Mouse (Mus musculus): ENCODE data around the gene Aspg. TPM values are rescaled to one million over a fixed set of nuclear protein-coding genes. Genes with fewer than 3 reads are reported as not detected.

Gene Aspg
- total and polyA plus RNA-seq, 2 experiments, result 162 to 612 TPM

DNA sequence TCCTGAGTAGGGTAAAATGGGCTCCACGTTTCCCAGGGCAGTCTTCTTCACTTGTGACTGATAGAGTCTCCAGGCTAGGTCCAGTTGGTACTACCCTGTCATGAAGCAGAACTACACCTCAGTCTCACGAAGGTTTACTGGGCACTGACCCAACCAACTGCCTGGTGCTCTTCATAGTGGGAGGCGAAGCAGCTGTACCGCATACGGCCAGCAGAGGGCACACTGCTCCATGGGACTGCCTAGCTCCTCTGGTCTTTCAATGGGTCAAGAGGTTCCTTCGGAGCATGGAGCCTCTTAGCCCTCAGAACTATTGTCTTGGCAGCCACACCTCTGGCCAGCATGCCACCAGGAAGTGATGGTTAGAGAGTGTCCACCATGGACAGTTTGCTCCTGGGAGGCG is 7.2 kb downstream of the Aspg start:
- H3K79me2 ChIP-seq (ENCODE audit: control insufficient read depth, insufficient read depth, low read length), result peaks cover 4% of the 10 kb centered on the region; the same call in 1 of the 2 replicates
- H3K27me3 ChIP-seq (ENCODE audit: control insufficient read depth, insufficient read depth, low read length), result no peaks in the 10 kb centered on the region
- TF ChIP-seq POLR2A (IDR thresholded peaks at IDR 0.05; ENCODE audit: extremely low read depth, insufficient read depth, low read length), result no peak
- TF ChIP-seq CTCF (IDR thresholded peaks at IDR 0.05; ENCODE audit: low read depth, low read length), result peak; percentile 100
- H3K9ac ChIP-seq (ENCODE audit: low read depth, low read length), result no peak overlapping the region
- no peak overlapping the region for H3K4me3 ChIP-seq (ENCODE audit: insufficient read depth, low read depth, low read length)
- DNase-seq (ENCODE audit: extremely low read depth, low read depth, low spot score), result peak; percentile 70
- 15% methylated on average over 7 of the region's 7 CpGs for WGBS
- no peak overlapping the region for H3K27ac ChIP-seq (replicated peaks; ENCODE audit: insufficient read depth, low read depth, low read length)
- peaks cover 33% of the 10 kb centered on the region for H3K4me1 ChIP-seq (ENCODE audit: control insufficient read depth, insufficient read depth, low read length)
- H3K36me3 ChIP-seq (ENCODE audit: control insufficient read depth, insufficient read depth, low read length), result peaks cover 5% of the 10 kb centered on the region; the same call in 1 of the 2 replicates

DNA sequence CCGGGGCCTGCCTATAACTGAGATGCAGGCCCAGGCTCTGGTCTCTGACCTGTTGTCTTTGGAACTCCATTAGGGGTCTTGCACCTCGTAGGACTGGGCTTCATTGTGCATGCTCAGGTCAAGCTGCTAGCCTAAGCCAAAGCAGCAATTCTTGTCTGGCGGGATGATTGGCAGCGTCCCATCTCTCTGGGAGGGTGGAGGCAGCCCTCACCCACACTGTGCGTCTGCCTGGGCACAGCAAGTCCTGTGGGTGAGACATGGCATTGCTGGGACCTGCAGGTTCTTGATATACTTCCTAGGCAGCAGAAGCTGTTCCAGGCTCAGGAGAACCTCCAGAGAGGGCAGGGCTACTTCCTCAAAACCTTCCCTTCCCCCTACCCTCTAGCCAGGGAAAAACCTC is 10.5 kb downstream of the Aspg start:
- H3K9ac ChIP-seq (ENCODE audit: low read depth, low read length), result no peak overlapping the region
- H3K27me3 ChIP-seq (ENCODE audit: control insufficient read depth, insufficient read depth, low read length), result no peaks in the 10 kb centered on the region
- TF ChIP-seq CTCF (IDR thresholded peaks at IDR 0.05; ENCODE audit: low read depth, low read length), result no peak
- TF ChIP-seq POLR2A (IDR thresholded peaks at IDR 0.05; ENCODE audit: extremely low read depth, insufficient read depth, low read length), result no peak
- H3K4me3 ChIP-seq (ENCODE audit: insufficient read depth, low read depth, low read length), result no peak overlapping the region
- no peak overlapping the region for H3K27ac ChIP-seq (replicated peaks; ENCODE audit: insufficient read depth, low read depth, low read length)
- peaks cover 11% of the 10 kb centered on the region; the same call in 1 of the 2 replicates for H3K4me1 ChIP-seq (ENCODE audit: control insufficient read depth, insufficient read depth, low read length)
- DNase-seq (ENCODE audit: extremely low read depth, low read depth, low spot score), result no peak
- peaks cover 15% of the 10 kb centered on the region; the same call in 1 of the 2 replicates for H3K36me3 ChIP-seq (ENCODE audit: control insufficient read depth, insufficient read depth, low read length)
- 74% methylated on average over 5 of the region's 5 CpGs for WGBS
- peaks cover 3% of the 10 kb centered on the region; the same call in 1 of the 2 replicates for H3K79me2 ChIP-seq (ENCODE audit: control insufficient read depth, insufficient read depth, low read length)

DNA sequence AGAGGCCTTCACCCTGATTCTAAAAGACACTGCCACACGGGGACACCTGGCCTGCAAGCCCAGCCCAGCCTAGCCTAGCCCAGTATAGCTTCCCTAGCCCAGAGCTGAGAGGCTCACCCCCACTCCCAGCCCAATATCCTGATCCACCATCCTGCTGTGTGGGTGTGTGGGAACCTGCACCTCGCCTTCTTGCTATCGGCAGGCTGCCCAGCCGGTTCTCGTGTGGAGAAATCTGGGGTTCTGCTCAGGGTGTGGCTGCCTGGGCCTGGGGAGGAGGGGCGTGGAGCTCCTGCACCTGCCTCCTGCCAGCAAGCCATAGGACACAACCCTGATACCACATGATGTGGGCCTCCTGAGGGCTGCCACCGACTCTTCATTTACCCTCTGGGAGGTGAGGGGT is 11.2 kb downstream of the Aspg start:
- Histone ChIP-seq H3K79me2 (ENCODE audit: control insufficient read depth, insufficient read depth, low read length) (no peaks in the 10 kb centered on the region), H3K4me3 (ENCODE audit: insufficient read depth, low read depth, low read length) (no peak overlapping the region), H3K9ac (ENCODE audit: low read depth, low read length) (no peak overlapping the region), H3K27me3 (ENCODE audit: control insufficient read depth, insufficient read depth, low read length) (no peaks in the 10 kb centered on the region), H3K36me3 (ENCODE audit: control insufficient read depth, insufficient read depth, low read length) (peaks cover 17% of the 10 kb centered on the region; the same call in 1 of the 2 replicates), H3K4me1 (ENCODE audit: control insufficient read depth, insufficient read depth, low read length) (peaks cover 6% of the 10 kb centered on the region; the same call in 1 of the 2 replicates), H3K27ac (replicated peaks; ENCODE audit: insufficient read depth, low read depth, low read length) (no peak overlapping the region)
- WGBS, result 81% methylated on average over 7 of the region's 7 CpGs
- TF ChIP-seq CTCF (IDR thresholded peaks at IDR 0.05; ENCODE audit: low read depth, low read length) (no peak), POLR2A (IDR thresholded peaks at IDR 0.05; ENCODE audit: extremely low read depth, insufficient read depth, low read length) (no peak)
- no peak for DNase-seq (ENCODE audit: extremely low read depth, low read depth, low spot score)

DNA sequence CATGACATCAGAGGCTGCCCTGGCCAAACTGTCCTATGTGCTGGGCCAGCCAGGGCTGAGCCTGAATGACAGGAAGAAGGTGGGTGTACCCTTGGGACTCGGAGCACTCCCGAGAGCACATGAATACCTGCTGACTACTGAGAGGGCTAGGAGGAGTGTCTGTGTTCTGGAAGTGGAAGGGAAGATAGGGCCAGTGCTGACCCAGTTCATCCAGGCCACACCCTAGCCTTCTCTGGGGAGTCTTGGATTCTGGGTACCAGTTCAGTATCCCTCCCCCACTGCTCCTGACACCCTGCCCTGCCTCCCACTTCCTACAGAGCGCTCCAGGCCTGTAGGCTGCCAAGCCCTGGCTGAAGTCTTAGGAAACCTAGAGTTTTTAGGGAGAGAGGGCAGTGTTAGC is 14.7 kb downstream of the Aspg start:
- WGBS, result 74% methylated on average over 3 of the region's 3 CpGs
- H3K79me2 ChIP-seq (ENCODE audit: control insufficient read depth, insufficient read depth, low read length), result no peaks in the 10 kb centered on the region
- H3K27me3 ChIP-seq (ENCODE audit: control insufficient read depth, insufficient read depth, low read length), result no peaks in the 10 kb centered on the region
- H3K4me1 ChIP-seq (ENCODE audit: control insufficient read depth, insufficient read depth, low read length), result no peaks in the 10 kb centered on the region
- H3K4me3 ChIP-seq (ENCODE audit: insufficient read depth, low read depth, low read length), result no peak overlapping the region
- TF ChIP-seq CTCF (IDR thresholded peaks at IDR 0.05; ENCODE audit: low read depth, low read length), result no peak
- TF ChIP-seq POLR2A (IDR thresholded peaks at IDR 0.05; ENCODE audit: extremely low read depth, insufficient read depth, low read length), result no peak
- no peak overlapping the region for H3K27ac ChIP-seq (replicated peaks; ENCODE audit: insufficient read depth, low read depth, low read length)
- DNase-seq (ENCODE audit: extremely low read depth, low read depth, low spot score), result no peak
- H3K9ac ChIP-seq (ENCODE audit: low read depth, low read length), result no peak overlapping the region
- peaks cover 13% of the 10 kb centered on the region; the same call in 1 of the 2 replicates for H3K36me3 ChIP-seq (ENCODE audit: control insufficient read depth, insufficient read depth, low read length)

DNA sequence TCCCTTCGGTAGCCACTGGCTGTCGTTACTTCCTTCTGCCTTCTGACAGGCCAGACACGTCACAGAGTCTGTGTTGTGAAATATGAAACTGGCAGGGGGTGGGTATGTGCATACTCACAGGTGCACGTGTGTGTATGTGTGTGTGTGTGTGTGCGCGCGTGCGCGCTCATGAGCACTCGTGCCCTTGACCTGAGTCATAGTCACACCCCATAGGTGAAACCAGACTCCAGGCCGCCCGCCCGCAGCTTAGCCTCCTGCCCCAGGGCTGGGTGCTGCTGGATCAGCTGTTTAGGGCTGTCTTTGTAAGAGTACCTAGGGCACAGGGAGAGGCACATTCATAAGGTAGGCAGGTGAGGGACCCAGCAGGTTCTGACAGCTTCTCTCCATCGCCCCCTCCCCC is 19.4 kb downstream of the Aspg start:
- no peaks in the 10 kb centered on the region for H3K79me2 ChIP-seq (ENCODE audit: control insufficient read depth, insufficient read depth, low read length)
- DNase-seq (ENCODE audit: extremely low read depth, low read depth, low spot score), result peak; percentile 79
- H3K4me3 ChIP-seq (ENCODE audit: insufficient read depth, low read depth, low read length), result no peak overlapping the region
- peaks cover 6% of the 10 kb centered on the region; the same call in 1 of the 2 replicates for H3K36me3 ChIP-seq (ENCODE audit: control insufficient read depth, insufficient read depth, low read length)
- 60% methylated on average over 14 of the region's 14 CpGs for WGBS
- TF ChIP-seq CTCF (IDR thresholded peaks at IDR 0.05; ENCODE audit: low read depth, low read length), result no peak
- TF ChIP-seq POLR2A (IDR thresholded peaks at IDR 0.05; ENCODE audit: extremely low read depth, insufficient read depth, low read length), result no peak
- peaks cover 12% of the 10 kb centered on the region for H3K4me1 ChIP-seq (ENCODE audit: control insufficient read depth, insufficient read depth, low read length)
- no peaks in the 10 kb centered on the region for H3K27me3 ChIP-seq (ENCODE audit: control insufficient read depth, insufficient read depth, low read length)
- no peak overlapping the region for H3K27ac ChIP-seq (replicated peaks; ENCODE audit: insufficient read depth, low read depth, low read length)
- no peak overlapping the region for H3K9ac ChIP-seq (ENCODE audit: low read depth, low read length)

DNA sequence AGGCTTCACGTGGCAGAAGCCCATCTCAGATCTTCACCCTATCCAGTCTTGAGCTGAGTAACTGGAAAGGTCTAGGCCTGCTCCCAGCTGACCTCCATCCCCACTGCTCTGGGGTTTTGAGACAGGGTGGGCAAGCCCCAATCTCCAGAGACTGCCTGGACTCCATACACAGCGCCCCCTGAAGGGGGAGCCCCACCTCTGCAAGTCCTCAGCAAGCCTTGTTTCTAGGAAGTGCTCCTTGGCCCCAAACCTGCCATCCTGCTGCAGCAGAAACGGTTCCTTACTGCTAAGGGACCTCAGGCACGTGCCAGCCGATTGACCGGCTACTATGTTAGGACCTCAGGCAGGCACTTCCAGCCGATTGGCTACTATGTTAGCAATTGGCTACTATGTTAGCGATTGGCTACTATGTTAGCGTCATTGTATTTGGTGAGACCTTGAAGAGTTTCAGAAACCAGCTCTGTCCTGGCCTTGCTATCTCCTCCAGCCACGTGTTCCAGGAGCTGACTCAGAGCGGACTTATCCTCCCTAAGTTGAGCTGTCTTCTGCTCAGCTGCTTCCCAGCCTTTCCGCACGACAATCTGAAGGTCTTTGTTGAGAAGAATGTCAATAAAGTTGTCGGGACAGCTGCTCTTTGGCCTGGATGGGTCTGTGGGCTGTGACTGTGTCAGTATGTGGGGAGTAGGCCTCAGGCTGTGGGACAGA is 20.6 kb downstream of the Aspg start:
- WGBS, result 63% methylated on average over 14 of the region's 14 CpGs
- H3K79me2 ChIP-seq (ENCODE audit: control insufficient read depth, insufficient read depth, low read length), result no peaks in the 10 kb centered on the region
- H3K27ac ChIP-seq (replicated peaks; ENCODE audit: insufficient read depth, low read depth, low read length), result no peak overlapping the region
- no peak for DNase-seq (ENCODE audit: extremely low read depth, low read depth, low spot score)
- H3K36me3 ChIP-seq (ENCODE audit: control insufficient read depth, insufficient read depth, low read length), result peaks cover 1% of the 10 kb centered on the region; the same call in 1 of the 2 replicates
- no peak overlapping the region for H3K4me3 ChIP-seq (ENCODE audit: insufficient read depth, low read depth, low read length)
- no peak overlapping the region for H3K9ac ChIP-seq (ENCODE audit: low read depth, low read length)
- TF ChIP-seq POLR2A (IDR thresholded peaks at IDR 0.05; ENCODE audit: extremely low read depth, insufficient read depth, low read length), result no peak
- peak; percentile 55 for TF ChIP-seq CTCF (IDR thresholded peaks at IDR 0.05; ENCODE audit: low read depth, low read length)
- H3K4me1 ChIP-seq (ENCODE audit: control insufficient read depth, insufficient read depth, low read length), result peaks cover 20% of the 10 kb centered on the region
- H3K27me3 ChIP-seq (ENCODE audit: control insufficient read depth, insufficient read depth, low read length), result no peaks in the 10 kb centered on the region

Data from liver, adult 2 months (tissue).